Mouse (Mus musculus) B cell, adult 62 days (primary cell): ENCODE results near the gene Mlycd. TPM values are rescaled to one million over a fixed set of nuclear protein-coding genes. Genes with fewer than 3 reads are reported as not detected.

Source experiments
- total RNA-seq: library from RNA; stranded (reverse); gene quantifications from 4 replicates; pipeline ENCODE4 v1.2.4, GENCODE M21; 2023

Mlycd gene
- total RNA-seq, result 15.5 to 18.2 TPM (median 16.2 TPM) in 4 replicates

DNA sequence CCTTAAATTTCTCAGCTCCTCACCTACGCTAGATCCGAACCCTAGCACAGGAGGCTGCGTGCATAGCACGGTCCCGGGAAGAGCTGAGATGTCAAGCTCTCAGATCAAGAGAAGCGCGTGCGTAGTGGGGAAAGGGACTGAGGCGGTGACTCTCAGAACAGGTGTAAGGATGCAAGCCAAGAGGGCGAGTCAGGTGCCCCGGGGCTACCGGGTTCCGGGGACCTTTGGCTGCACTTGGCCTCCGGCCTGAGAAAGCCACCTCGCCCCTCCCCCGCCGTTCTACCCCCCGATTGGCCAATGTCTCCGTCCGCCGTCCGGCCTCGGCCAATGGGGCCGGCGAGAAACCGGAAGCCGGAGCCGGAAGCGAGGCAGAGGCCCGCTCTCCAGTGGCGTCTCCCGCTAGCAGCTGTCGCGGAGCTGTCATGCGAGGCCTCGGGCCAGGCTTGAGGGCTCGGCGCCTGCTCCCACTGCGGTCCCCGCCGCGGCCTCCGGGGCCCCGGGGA is at the start of gene Mlycd:
Gene Mlycd (plus strand): TSS at position 355 of the 503 bp plus-strand sequence.

DNA sequence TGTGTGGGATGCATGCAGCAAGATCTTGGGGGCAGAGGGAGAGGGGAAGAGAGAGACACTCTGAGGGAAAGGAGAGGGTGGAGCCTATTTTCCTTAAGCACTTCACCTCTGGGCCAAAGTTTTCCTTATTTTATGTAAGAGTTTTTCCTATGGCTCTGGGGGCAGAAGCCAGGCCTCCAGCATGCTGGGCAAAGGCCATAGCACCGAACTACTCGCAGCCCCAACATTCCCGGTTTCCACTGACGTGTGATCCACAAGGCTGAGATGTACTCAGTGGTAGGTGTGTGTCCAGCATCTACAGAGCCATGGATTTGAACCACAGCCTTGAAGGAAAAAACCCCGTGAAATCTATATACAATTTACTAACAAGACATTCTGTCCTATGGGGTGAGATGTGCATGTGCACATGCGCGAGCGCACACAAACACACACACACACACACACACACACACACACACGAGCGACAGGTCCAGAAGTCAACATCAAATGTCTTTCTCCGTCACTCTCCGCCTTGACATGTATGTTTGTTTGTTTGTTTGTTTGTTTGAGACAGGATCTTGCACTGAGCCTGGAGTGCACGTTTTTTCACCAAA is 39.0 kb downstream of the Mlycd start, which contains the start of gene Osgin1:
Gene Osgin1 (plus strand): TSS at position 543 of the 593 bp plus-strand sequence.

DNA sequence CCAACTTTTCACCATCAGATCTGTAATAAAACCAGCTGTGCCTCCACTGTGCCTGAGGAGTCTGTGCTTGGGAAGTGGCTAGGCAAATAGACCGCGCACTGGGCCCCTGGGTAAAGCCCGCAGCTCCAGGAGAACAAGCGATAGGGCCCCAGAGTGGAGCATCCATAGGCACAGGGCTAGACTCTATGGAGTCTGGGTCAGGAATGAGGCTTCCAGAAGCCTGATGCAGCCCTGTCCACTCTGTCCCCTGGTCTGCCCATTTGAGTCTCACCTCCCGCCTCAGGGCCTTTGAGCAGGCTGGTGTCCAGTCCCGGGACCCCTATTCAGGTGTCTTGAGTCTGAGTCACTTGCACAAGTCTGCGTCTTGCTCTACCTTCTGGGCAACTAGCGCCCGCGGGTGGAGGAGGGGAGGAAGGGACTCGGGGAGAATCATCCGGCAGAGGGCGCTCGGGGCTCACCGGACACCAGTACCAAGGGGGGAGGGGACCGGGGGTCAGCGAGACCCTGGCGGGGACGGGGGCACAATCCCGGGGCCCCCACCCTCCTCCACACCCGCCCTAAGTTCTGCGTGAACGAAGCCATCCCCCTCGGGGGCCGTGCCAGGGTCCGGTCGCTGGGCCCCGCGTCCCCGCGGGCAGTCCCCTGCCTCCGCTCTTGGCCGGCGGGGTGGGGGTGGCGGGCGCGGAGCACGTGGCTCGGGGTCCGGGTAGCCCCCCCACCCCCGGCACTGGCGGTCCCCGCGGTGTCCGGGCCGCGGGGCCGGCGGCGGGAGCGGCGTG is 51.7 kb downstream of the Mlycd start, which contains the start of gene Necab2:
Gene Necab2 (plus strand): TSS at position 509 of the 779 bp plus-strand sequence.

Other genes with a start within 250 kb of the Mlycd start
- gene Hsbp1, start 50.4 kb upstream of the Mlycd start, total RNA-seq, result 60.6 to 77.1 TPM (median 73.1 TPM) in 4 replicates
- gene Osgin1, start 39.2 kb downstream of the Mlycd start, total RNA-seq, result 11.4 to 16.9 TPM (median 13.5 TPM) in 4 replicates
- not detected in 4 replicates for gene Necab2, start 51.8 kb downstream of the Mlycd start, total RNA-seq
- gene Slc38a8, start 106.8 kb downstream of the Mlycd start, total RNA-seq, result 0.47 to 1.1 TPM (median 0.85 TPM) in 4 replicates
- gene Mbtps1, start 163.9 kb downstream of the Mlycd start, total RNA-seq, result 116 to 135 TPM (median 122 TPM) in 4 replicates
- 37.6 to 54.8 TPM (median 41.5 TPM) in 4 replicates for gene Hsdl1, start 180.3 kb downstream of the Mlycd start, total RNA-seq
- gene Dnaaf1, start 180.4 kb downstream of the Mlycd start, total RNA-seq, result not detected in 4 replicates
- gene Taf1c, start 210.3 kb downstream of the Mlycd start, total RNA-seq, result 18.6 to 21.2 TPM (median 18.9 TPM) in 4 replicates
- gene Adad2, start 217.9 kb downstream of the Mlycd start, total RNA-seq, result not detected in 4 replicates
- not detected in 4 replicates for gene Kcng4, start 240.8 kb downstream of the Mlycd start, total RNA-seq